Comparison of ENCODE assay signal across 8 mouse cellular contexts in the genomic region with DNA sequence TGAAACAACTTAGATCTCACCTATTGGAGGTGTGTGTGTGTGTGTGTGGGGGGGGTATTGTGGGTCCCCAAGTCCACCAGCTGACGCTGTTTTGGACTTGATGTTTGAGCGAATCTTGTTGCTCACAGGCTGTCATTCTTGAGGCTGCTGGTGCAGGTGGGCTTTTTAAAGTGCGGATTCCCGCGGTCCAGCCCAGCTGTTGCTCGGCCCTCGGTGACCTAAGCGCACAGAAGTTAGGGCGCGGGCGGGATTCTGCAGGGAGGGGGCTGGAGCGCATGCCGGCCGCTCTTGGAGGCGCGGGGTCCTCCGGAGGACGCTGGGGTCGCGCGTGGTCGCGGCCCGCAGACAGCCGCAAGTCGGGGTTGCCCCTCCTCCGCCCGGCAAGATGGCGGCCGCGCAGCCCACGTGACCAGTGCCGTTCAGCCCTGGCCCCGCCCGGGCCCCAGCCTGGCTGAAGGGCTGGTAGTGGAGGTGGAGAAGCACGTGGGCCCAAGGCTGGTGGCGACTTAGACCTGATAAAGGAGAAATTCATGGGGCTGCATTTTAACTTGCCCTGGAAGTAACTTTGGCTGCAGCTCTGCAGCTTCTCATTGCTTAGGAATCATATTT. TPM values are rescaled to one million over a fixed set of nuclear protein-coding genes. Genes with fewer than 3 reads are reported as not detected.
A peak's percentile ranks its signal among the peaks of the same experiment; 100 is the strongest.
DNase-seq lines count a peak whose midpoint lies in the region; ATAC-seq and TF ChIP-seq lines count a peak whose summit lies in the region.

No protein-coding gene starts in this region.

- under 1% methylated on average over 37 of the region's 37 CpGs for WGBS in hindbrain, embryonic 10.5 days
- 1% methylated on average over 36 of the region's 37 CpGs for WGBS in lung, postnatal 0 days

- peaks cover 37% of the 10 kb centered on the region for H3K4me1 ChIP-seq in hindbrain, embryonic 10.5 days (replicated peaks)
- peaks cover 14% of the 10 kb centered on the region; the same call in 1 of the 2 replicates for H3K4me1 ChIP-seq in lung, postnatal 0 days (ENCODE audit: insufficient read depth, low read depth, low read length)

- peak; percentile 36 for ATAC-seq in frontal cortex, adult (ENCODE audit: low TSS enrichment)
- peak; percentile 40 for ATAC-seq in lung, postnatal 0 days

- H3K27me3 ChIP-seq in hindbrain, embryonic 10.5 days (ENCODE audit: insufficient read depth, poor library complexity, severe bottlenecking): peaks cover 15% of the 10 kb centered on the region
- no peaks in the 10 kb centered on the region for H3K27me3 ChIP-seq in lung, postnatal 0 days (replicated peaks; ENCODE audit: insufficient read depth, low read length)

- H3K9ac ChIP-seq in lung, postnatal 0 days (replicated peaks; ENCODE audit: low read depth): peak overlapping the region; percentile 66

- peak overlapping the region; percentile 89 for H3K4me3 ChIP-seq in hindbrain, embryonic 10.5 days
- H3K4me3 ChIP-seq in lung, postnatal 0 days (ENCODE audit: low read depth, low read length): peak overlapping the region; percentile 82

- TF ChIP-seq CTCF in lung, postnatal 0 days (IDR thresholded peaks at IDR 0.05): no peak

- no peaks in the 10 kb centered on the region for H3K9me3 ChIP-seq in hindbrain, embryonic 10.5 days
- no peaks in the 10 kb centered on the region for H3K9me3 ChIP-seq in lung, postnatal 0 days (ENCODE audit: low read length)

- H3K4me2 ChIP-seq in lung, postnatal 0 days (replicated peaks; ENCODE audit: low read depth, low read length): peak overlapping the region; percentile 97

- peak; percentile 83 for DNase-seq in MEL-GATA-1-ER (ENCODE audit: extremely low read depth, low read depth)
- peak; percentile 81 for DNase-seq in cerebellum, adult 8-10 months
- peak; percentile 90 for DNase-seq in hindbrain, embryonic 10.5 days (ENCODE audit: low spot score)
- peak; percentile 77 to 85 for DNase-seq in layer of hippocampus, postnatal 10 days (ENCODE audit: low spot score in 2 of 2)
- DNase-seq in lung, postnatal 0 days (ENCODE audit: low spot score): peak; percentile 90
- DNase-seq in ovary, postnatal 10 days (ENCODE audit: low spot score): peak; percentile 77
- peak; percentile 83 for DNase-seq in thymus, postnatal 0 days (ENCODE audit: low spot score)

- H3K27ac ChIP-seq in hindbrain, embryonic 10.5 days: peak overlapping the region; percentile 91
- peak overlapping the region; percentile 54 for H3K27ac ChIP-seq in lung, postnatal 0 days (ENCODE audit: low read length)

- no peak for TF ChIP-seq EP300 in lung, postnatal 0 days (IDR thresholded peaks at IDR 0.05)

- no peaks in the 10 kb centered on the region for H3K36me3 ChIP-seq in hindbrain, embryonic 10.5 days
- H3K36me3 ChIP-seq in lung, postnatal 0 days (ENCODE audit: insufficient read depth, low read length): no peaks in the 10 kb centered on the region

RNA-seq across cellular contexts. Expression of a gene that starts 3.5 kb away (rescaled TPM):
- polyA plus RNA-seq in hindbrain, embryonic 10.5 days (2016; fragmentation: Nextera tagmentation; extraction: Ambion mirVana): 1.4 and 1.9 TPM in 2 replicates
- total RNA-seq in layer of hippocampus, postnatal 10 days (2021): 10 to 100 TPM; 19.7 to 20.7 TPM
- polyA plus RNA-seq in lung, postnatal 0 days (2015; fragmentation: Nextera tagmentation; extraction: Ambion mirVana): 1.7 and 2.0 TPM in 2 replicates
- 3.7 and 5.3 TPM in 2 replicates for polyA plus RNA-seq in thymus, postnatal 0 days (2015; fragmentation: Nextera tagmentation; extraction: Ambion mirVana)

Comparison
In these comparisons a context has a peak if more than half of its experiments do, and no peak if none do; other contexts are left out.
1. Peak in every context shown above with its lines: DNase-seq, ATAC-seq, H3K4me3 ChIP-seq and H3K27ac ChIP-seq.